Mouse (Mus musculus): ENCODE data around the gene Ly86.

DNA sequence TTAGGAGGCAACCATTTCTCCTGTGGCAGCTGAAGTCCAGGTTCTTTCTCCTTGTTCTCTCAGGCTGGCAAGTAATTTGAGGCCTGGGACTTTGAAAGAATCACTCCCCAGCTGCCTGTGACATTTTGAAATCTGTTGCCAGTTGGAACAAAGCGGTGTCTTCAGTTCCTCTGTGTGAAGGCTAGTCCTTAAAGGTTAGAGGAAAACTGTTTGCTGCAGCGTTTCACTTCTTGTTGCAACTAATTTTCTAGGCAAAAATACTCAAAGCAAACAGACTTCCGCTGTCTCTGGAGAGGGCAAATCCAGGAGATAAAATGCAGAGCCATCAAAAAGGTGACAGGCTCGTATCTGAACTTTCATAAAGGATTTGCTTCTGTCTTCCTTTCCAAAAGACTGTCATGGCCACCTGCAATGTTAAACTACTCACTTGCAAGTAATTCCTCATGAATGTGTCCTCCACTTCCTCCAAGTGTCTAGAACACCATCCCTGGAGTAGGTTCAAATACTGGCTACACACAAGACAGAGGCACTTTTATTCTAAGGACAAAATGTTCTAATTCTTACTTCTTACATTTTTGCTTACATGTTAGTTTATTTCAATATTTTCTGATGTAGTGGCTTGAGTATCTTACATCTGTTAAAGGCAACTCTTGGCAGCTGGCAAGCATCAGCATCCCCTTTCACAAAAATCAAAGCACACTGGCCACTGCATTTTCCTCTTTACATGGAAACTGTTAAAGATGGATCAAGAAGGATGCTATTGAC lies 12.0 kb upstream of the Ly86 start:
- no peak for TF ChIP-seq GATA1 (IDR thresholded peaks at IDR 0.05; ENCODE audit: low read length)
- TF ChIP-seq TAL1 (IDR thresholded peaks at IDR 0.05; ENCODE audit: low read length), result no peak
